Mouse (Mus musculus): Measurements from ENCODE around the gene Snap47.

GRCm38 (mm10) chr11:59400876-59401275 lies 50.1 kb downstream of the Snap47 start:
- TF ChIP-seq GATA1 (IDR thresholded peaks at IDR 0.05; ENCODE audit: low read length) (no peak), TAL1 (IDR thresholded peaks at IDR 0.05; ENCODE audit: low read length) (no peak)
